Mouse (Mus musculus) stomach, postnatal 0 days (tissue): ENCODE data around the gene Kif11.

Experiments used
- CTCF ChIP-seq: IDR thresholded peaks from 2 replicates; pipeline ENCODE4 v1.5.1; 2016; ENCODE audit warnings: antibody characterized with exemption, low read depth, mild to moderate bottlenecking, moderate library complexity
- EP300 ChIP-seq: optimal IDR thresholded peaks from 2 replicates; pipeline ENCODE3; 2016; ENCODE audit warnings: antibody characterized with exemption

DNA sequence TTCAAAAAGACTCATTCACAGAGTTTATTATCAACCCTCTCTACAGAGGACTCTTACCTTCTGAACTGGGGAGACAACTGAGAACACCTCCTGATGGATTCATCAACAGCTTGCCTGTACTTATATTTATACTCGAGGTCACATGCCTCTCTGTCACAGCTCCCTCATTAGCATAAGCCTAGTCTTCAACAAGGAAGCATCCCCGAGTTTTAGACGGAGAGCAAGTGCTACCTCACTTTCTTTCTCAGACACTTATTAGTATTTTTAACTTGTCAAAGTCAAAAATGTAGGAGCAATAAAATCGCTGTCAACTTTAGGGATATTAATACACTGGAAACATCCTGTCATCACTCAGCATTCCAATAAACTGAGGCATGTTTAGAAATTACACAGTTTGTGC lies 38.5 kb upstream of the Kif11 start, which contains the start of gene Ide:
- TF ChIP-seq CTCF, result no peak
- TF ChIP-seq EP300, result no peak
